Mouse (Mus musculus) intestine, embryonic 14.5 days (tissue): Measurements from ENCODE around the gene Cept1. TPM values are rescaled to one million over a fixed set of nuclear protein-coding genes. Genes with fewer than 3 reads are reported as not detected.
A peak's percentile ranks its signal among the peaks of the same experiment; 100 is the strongest.

Source experiments
- ATAC-seq: fragments of 200-750 bp; cut with Nextera tagmentation; replicated peaks from 2 replicates; pipeline ENCODE4 v1.8.0; 2017; ENCODE audit warnings: low read depth, moderate number of reproducible peaks, moderate TSS enrichment, moderate library complexity; ENCODE audit not compliant: low FRiP score, low TSS enrichment
- DNase-seq: peaks from one replicate; pipeline ENCODE4 v3.0.0-alpha.2; 2018; ENCODE audit warnings: low spot score
- H3K27ac ChIP-seq: fragments of 300-500 bp; sonication (generic); 2 replicates; pipeline ENCODE4 v1.5.1; 2014; ENCODE audit warnings: low read depth, mild to moderate bottlenecking, control low read depth
- H3K27me3 ChIP-seq: fragments of 300-500 bp; sonication (generic); replicated peaks from 2 replicates; pipeline ENCODE4 v1.6.1; 2014; ENCODE audit warnings: low read length, control low read depth; ENCODE audit not compliant: control insufficient read depth, insufficient read depth
- H3K36me3 ChIP-seq: fragments of 300-500 bp; sonication (generic); 2 replicates; pipeline ENCODE4 v1.6.1; 2014; ENCODE audit warnings: low read length, control low read depth; ENCODE audit not compliant: control insufficient read depth, insufficient read depth
- H3K4me1 ChIP-seq: fragments of 300-500 bp; sonication (generic); replicated peaks from 2 replicates; pipeline ENCODE4 v1.6.1; 2014; ENCODE audit warnings: low read length, control low read depth, mixed read lengths; ENCODE audit not compliant: control insufficient read depth, insufficient read depth
- H3K4me2 ChIP-seq: fragments of 300-500 bp; sonication (generic); 2 replicates; pipeline ENCODE4 v1.6.1; 2014; ENCODE audit warnings: low read length
- H3K4me3 ChIP-seq: fragments of 300-500 bp; sonication (generic); 2 replicates; pipeline ENCODE4 v1.5.1; 2014; ENCODE audit warnings: low read depth, low read length, control low read depth, mixed read lengths
- H3K9ac ChIP-seq: fragments of 300-500 bp; sonication (generic); 2 replicates; pipeline ENCODE4 v1.6.1; 2014; ENCODE audit warnings: mild to moderate bottlenecking, low read length
- H3K9me3 ChIP-seq: fragments of 300-500 bp; sonication (generic); 2 replicates; pipeline ENCODE4 v1.6.1; 2016; ENCODE audit warnings: low read length, control low read depth; ENCODE audit not compliant: control insufficient read depth
- WGBS: fragments of 180-500 bp; shearing (Covaris S2); extraction: QIAGEN DNeasy Blood & Tissue Kit; methylation state at CpG from one replicate; pipeline ENCODE4 v1.1.7; 2014; 5-methylcytosine and 5-hydroxymethylcytosine counted together
- polyA plus RNA-seq: library from polyadenylated mRNA; unstranded; fragments of >200 nt; fragmentation: Nextera tagmentation; extraction: Ambion mirVana; gene quantifications from 2 replicates; pipeline ENCODE4 v1.2.1, GENCODE M21; 2014

The Cept1 gene
- polyA plus RNA-seq, 1 experiment from 2014 or later: 48.7 TPM

GRCm38 (mm10) chr3:106492723-106493122, 54.9 kb downstream of the Cept1 start:
- no peaks in the 10 kb centered on the region for H3K36me3 ChIP-seq
- 90% methylated on average over 1 of the region's 1 CpGs for WGBS
- H3K27me3 ChIP-seq: no peaks in the 10 kb centered on the region
- H3K4me1 ChIP-seq: no peaks in the 10 kb centered on the region
- DNase-seq (no peak), ATAC-seq (no peak)
- H3K4me3 ChIP-seq: no peak overlapping the region
- H3K27ac ChIP-seq: no peak overlapping the region
- H3K9ac ChIP-seq: no peak overlapping the region
- no peak overlapping the region for H3K4me2 ChIP-seq
- no peaks in the 10 kb centered on the region for H3K9me3 ChIP-seq

GRCm38 (mm10) chr3:106490239-106490638, 57.4 kb downstream of the Cept1 start:
- DNase-seq: no peak
- no peak for ATAC-seq

GRCm38 (mm10) chr3:106487551-106487950, 60.1 kb downstream of the Cept1 start:
- DNase-seq (no peak), ATAC-seq (no peak)
- Histone ChIP-seq H3K27ac (no peak overlapping the region), H3K27me3 (no peaks in the 10 kb centered on the region), H3K9ac (no peak overlapping the region), H3K4me3 (no peak overlapping the region), H3K4me2 (no peak overlapping the region), H3K36me3 (no peaks in the 10 kb centered on the region), H3K4me1 (0 out of 2 replicates have a peak, but pooled peaks cover 7% of the 10 kb centered on the region), H3K9me3 (no peaks in the 10 kb centered on the region)
- 90% methylated on average over 2 of the region's 2 CpGs for WGBS

More at GRCm38 (mm10) chr3:106490239-106490638, 57.4 kb downstream of the Cept1 start:
- Histone ChIP-seq H3K36me3 (no peaks in the 10 kb centered on the region), H3K4me3 (no peak overlapping the region), H3K9me3 (no peaks in the 10 kb centered on the region), H3K9ac (no peak overlapping the region), H3K27ac (no peak overlapping the region), H3K4me2 (no peak overlapping the region), H3K27me3 (no peaks in the 10 kb centered on the region), H3K4me1 (no peaks in the 10 kb centered on the region)
- 91% methylated on average over 4 of the region's 4 CpGs for WGBS

- ATAC-seq: no peak
- no peak for DNase-seq
- Histone ChIP-seq H3K27ac (no peak overlapping the region), H3K27me3 (0 out of 2 replicates have a peak, but pooled peaks cover 5% of the 10 kb centered on the region), H3K4me2 (no peak overlapping the region), H3K9ac (no peak overlapping the region), H3K4me1 (0 out of 2 replicates have a peak, but pooled peaks cover 7% of the 10 kb centered on the region), H3K4me3 (no peak overlapping the region), H3K36me3 (no peaks in the 10 kb centered on the region), H3K9me3 (no peaks in the 10 kb centered on the region)
- 67% methylated on average over 5 of the region's 5 CpGs for WGBS
These were observed 61.8 kb downstream of the Cept1 start for GRCm38 (mm10) chr3:106485810-106486209.

- no peak overlapping the region for H3K27ac ChIP-seq
- no peak overlapping the region for H3K4me3 ChIP-seq
- no peaks in the 10 kb centered on the region for H3K9me3 ChIP-seq
- no peak overlapping the region for H3K4me2 ChIP-seq
- H3K4me1 ChIP-seq: 0 out of 2 replicates have a peak, but pooled peaks cover 7% of the 10 kb centered on the region
- H3K9ac ChIP-seq: no peak overlapping the region
- no peak for DNase-seq
- 90% methylated on average over 3 of the region's 3 CpGs for WGBS
- ATAC-seq: no peak
- 0 out of 2 replicates have a peak, but pooled peaks cover 5% of the 10 kb centered on the region for H3K27me3 ChIP-seq
- no peaks in the 10 kb centered on the region for H3K36me3 ChIP-seq
These were observed 62.7 kb downstream of the Cept1 start for GRCm38 (mm10) chr3:106484861-106485260.

- no peak overlapping the region for H3K9ac ChIP-seq
- H3K4me1 ChIP-seq: 0 out of 2 replicates have a peak, but pooled peaks cover 7% of the 10 kb centered on the region
- H3K36me3 ChIP-seq: no peaks in the 10 kb centered on the region
- no peak overlapping the region for H3K4me3 ChIP-seq
- no peak overlapping the region for H3K4me2 ChIP-seq
- H3K9me3 ChIP-seq: no peaks in the 10 kb centered on the region
- H3K27me3 ChIP-seq: 0 out of 2 replicates have a peak, but pooled peaks cover 5% of the 10 kb centered on the region
- WGBS: 54% methylated on average over 4 of the region's 4 CpGs
- ATAC-seq: 0 out of 2 replicates have a peak, but pooled peaks have one; percentile 25
- no peak for DNase-seq
- H3K27ac ChIP-seq: peak overlapping the region; percentile 16; the same call in 1 of the 2 replicates
These were observed 63.7 kb downstream of the Cept1 start for GRCm38 (mm10) chr3:106483796-106484405.

- peak overlapping the region; percentile 16; the same call in 1 of the 2 replicates for H3K27ac ChIP-seq
- H3K9me3 ChIP-seq: no peaks in the 10 kb centered on the region
- H3K36me3 ChIP-seq: no peaks in the 10 kb centered on the region
- DNase-seq (no peak), ATAC-seq (0 out of 2 replicates have a peak, but pooled peaks have one; percentile 26)
- 0 out of 2 replicates have a peak, but pooled peaks cover 7% of the 10 kb centered on the region for H3K4me1 ChIP-seq
- H3K4me2 ChIP-seq: peak overlapping the region; percentile 66
- H3K27me3 ChIP-seq: 0 out of 2 replicates have a peak, but pooled peaks cover 5% of the 10 kb centered on the region
- no peak overlapping the region for H3K9ac ChIP-seq
- H3K4me3 ChIP-seq: peak overlapping the region; percentile 42
- WGBS: 59% methylated on average over 7 of the region's 7 CpGs
These were observed 64.3 kb downstream of the Cept1 start for GRCm38 (mm10) chr3:106483297-106483696.

- peak within 1 kb of the TSS; percentile 34 for H3K9ac ChIP-seq
- H3K36me3 ChIP-seq: no peaks in the 10 kb centered on the region
- no peaks in the 10 kb centered on the region for H3K9me3 ChIP-seq
- no peak within 1 kb of the TSS for H3K27ac ChIP-seq
- ATAC-seq: peak; percentile 89
- H3K4me2 ChIP-seq: peak within 1 kb of the TSS; percentile 66
- H3K27me3 ChIP-seq: 0 out of 2 replicates have a peak, but pooled peaks cover 5% of the 10 kb centered on the region
- H3K4me3 ChIP-seq: peak within 1 kb of the TSS; percentile 42
- DNase-seq: peak; percentile 71
- 0 out of 2 replicates have a peak, but pooled peaks cover 7% of the 10 kb centered on the region for H3K4me1 ChIP-seq
- 2% methylated on average over 44 of the region's 44 CpGs for WGBS
These were observed 65.1 kb downstream of the Cept1 start, which contains the start of gene Dennd2d for GRCm38 (mm10) chr3:106482281-106483081. Dennd2d (plus strand) TSS chr3:106482405.
